Mouse (Mus musculus) lung, adult 18-20 months (tissue): ENCODE measurements at regions not wholly inside any gene's neighbourhood (a gene's known extent, or its start where the extent isn't known, plus 50 kb on each side); places are given as distances from the start of the nearest gene placed in this dataset.

Experiments used
- DNase-seq, 2 experiments: peaks; one replicate each; pipeline ENCODE4 v3.0.0; 2022; ENCODE audit warnings: mixed read lengths in 2 of 2

DNA sequence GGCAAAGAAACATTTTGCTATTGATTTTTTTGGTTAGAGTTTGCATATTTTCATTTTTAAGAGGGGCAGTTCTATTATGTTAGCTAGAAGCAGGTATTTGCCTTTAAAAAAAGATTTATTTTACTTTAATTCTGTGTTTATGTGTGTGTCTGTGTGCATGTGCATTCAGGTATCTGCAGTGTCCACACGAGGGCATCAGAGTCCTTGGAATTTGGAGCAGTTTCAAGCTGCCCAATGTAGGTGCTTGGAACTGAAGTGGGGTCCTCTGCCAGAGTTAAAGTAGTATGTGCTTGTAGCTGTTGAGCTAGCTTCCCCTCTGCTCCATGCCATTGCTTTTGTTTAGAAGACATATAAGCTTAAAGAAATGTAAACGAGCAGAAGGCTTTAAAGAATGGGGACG lies 89.1 kb downstream of the 9330182O14Rik start:
- DNase-seq, result no peak

DNA sequence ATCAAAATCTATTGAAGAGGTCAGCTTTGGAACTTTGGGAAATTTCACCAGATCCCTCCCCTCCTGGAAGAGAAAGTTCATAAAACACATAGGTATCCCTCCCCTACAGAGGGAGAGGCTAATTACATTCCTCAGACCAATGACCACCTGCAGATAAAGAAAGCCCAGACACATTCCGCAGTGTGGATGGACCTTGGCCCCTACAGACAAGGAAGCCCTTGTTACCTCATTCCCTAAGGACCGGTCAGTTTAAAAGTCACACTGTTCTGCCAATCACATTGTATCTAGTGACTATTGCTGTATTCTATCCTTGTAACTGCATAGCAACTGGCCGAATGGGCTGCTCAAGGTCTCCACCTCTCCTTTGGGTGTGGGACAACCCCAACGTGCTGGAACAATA lies 107.6 kb downstream of the 9330182O14Rik start:
- DNase-seq, result no peak

GRCm38 (mm10) chr15:40248966-40249365 lies 114.8 kb downstream of the 9330182O14Rik start:
- DNase-seq, result no peak

DNA sequence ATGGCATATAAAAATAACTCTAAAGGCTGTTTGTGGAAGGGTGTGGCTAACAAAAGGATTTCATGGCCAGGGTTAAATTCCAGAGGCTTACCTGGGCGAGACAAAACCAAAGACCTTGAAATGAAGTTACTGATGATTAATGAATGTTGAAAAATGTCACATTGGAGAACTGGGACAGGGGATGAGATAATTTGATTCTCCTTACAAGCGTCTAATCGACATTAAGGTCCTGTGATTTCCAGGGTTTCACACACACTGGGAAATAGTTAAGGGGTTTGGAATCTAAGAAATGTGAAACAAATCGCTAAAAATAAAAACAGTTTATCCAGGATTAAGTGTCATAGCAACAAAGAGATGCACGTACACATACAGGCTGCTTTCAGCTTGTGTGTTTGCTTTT lies 125.3 kb downstream of the 9330182O14Rik start:
- DNase-seq, result no peak

GRCm38 (mm10) chr15:40279021-40279420 lies 144.9 kb downstream of the 9330182O14Rik start:
- no peak for DNase-seq

DNA sequence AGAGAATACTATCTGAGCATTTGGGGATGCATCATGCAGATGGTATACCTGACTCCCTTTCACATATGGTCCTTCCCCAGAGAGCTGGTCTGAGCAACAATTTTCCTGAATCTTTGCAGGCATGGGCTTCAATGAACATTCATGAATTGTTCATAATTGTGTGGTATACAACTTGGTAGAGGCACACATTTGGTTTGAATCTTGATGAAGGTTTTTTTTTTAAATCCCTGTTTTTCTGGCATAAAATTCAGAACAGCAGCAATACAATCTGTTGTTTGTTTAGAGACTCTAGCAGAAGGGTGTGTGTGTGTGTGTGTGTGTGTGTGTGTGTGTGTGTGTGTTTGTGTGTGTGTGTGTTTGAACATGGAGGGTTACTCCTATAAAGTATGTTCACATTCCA lies 146.4 kb downstream of the 9330182O14Rik start:
- DNase-seq, result no peak

- DNase-seq, result no peak
Measured at GRCm38 (mm10) chr15:40281078-40281720, 147.0 kb downstream of the 9330182O14Rik start.

DNA sequence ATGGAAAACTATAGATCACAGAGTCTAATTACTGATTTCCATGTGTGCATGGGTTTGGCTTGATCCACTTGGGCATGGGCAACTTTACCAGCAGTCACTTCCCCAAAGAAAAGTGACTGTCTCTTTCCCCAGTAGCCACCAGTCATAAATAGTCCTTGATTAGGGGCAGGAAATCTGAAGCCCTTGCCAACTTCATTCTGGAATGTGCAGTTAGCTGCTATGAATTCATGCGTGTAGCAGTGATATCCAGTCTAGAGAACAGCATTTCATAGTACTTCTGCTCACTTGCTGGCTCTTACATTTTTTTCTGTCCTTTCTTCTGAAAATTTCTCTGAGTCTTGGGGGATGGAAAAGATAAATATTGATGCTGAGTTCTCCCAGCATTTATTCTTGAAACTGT lies 157.4 kb downstream of the 9330182O14Rik start:
- DNase-seq, result no peak

GRCm38 (mm10) chr15:40312226-40312625 lies 178.1 kb downstream of the 9330182O14Rik start:
- DNase-seq, result no peak

GRCm38 (mm10) chr15:40339746-40340145 lies 205.6 kb downstream of the 9330182O14Rik start:
- DNase-seq, result no peak

- no peak for DNase-seq
Measured at GRCm38 (mm10) chr15:40340269-40340668, 206.1 kb downstream of the 9330182O14Rik start.

DNA sequence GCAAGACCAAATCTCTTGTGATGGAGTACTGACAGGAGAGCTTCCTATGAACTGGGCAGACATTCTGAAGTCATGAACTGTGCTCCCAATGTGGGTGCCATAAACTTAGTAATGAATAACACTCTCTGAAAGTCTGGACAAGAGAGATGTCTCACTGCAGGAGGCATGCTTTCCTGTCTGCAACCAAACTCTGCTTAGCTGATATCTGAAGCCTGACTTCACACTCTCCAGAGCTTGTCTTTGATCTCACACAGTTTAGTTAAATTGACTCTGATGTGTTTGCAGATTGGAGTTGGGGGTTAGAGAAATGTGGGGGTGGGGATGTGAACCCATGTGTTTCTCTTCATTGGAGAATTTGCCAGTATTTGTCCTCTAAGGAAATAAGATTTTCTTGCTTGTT lies 217.3 kb downstream of the 9330182O14Rik start:
- DNase-seq, result no peak

GRCm38 (mm10) chr15:40354802-40355487 lies 220.8 kb downstream of the 9330182O14Rik start:
- DNase-seq, result no peak

DNA sequence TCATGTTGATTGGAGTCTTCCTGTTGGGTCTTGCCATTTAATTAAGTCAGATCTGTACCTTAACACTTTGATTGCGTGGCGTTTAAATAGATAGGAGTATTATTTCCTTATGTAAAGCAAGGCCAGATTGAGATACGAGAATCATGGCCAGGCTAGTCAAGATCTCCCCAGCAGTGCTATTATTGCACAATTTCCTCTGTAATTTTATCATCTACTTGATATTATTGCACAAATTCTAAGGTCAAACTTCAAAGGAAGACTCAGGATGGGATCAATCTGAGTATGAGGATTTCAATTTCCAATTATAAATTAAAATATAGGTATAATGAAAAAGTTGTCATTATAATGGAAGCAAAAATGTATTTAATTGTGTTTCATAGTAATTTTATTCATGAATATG lies 221.9 kb downstream of the 9330182O14Rik start:
- DNase-seq, result no peak

DNA sequence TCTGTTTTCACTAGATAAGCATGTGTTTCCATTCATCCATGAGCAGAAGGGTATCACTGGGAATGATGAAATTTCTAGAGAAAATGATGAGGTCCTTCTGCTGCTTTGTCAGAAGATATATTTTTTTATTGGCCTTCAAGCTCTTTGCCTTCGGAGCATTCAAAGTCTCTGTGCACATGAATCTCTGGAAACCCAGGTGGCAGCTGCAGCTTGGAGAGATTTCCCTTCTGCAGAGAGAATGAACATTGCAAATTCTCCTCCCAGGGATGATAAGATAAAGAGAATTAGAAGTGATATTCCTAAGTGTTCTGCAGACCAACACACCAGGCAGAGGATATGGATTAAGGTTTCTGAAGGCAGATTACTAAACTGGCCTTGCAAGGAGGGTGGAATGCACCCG lies 224.2 kb downstream of the 9330182O14Rik start:
- DNase-seq, result no peak

DNA sequence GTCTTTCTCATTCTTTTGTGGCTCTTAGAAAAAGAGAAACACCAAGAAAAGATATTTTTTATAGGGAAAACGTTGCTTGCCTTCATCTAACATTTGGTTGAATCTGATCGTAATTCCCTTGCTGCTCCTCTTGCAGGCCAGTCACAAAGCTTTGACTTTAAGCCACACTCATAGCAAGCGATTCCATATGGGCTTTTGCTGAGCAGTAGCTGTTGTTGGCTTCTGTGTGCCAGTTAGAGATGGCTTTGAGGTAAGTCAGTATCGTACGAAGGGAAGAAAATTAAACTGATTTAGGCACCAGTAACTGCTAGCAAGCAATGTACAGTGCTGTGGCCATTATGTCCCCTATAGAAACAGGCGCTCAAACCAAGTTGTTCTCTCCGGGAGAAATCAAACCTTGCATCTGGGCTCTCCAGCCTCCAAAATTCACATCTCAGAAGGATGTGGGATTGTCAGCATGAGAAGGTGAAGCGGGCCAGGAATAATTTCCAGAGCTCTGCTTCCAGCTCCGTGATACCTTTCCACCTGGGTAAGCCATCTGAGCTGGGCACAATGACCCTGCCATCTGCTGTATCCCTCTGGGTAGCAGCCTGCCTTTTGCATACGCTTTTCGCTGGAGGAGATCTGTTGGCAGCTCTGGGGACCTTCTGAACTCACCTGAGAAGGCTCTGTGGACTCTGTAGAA lies 227.8 kb downstream of the 9330182O14Rik start:
- DNase-seq, result no peak

DNA sequence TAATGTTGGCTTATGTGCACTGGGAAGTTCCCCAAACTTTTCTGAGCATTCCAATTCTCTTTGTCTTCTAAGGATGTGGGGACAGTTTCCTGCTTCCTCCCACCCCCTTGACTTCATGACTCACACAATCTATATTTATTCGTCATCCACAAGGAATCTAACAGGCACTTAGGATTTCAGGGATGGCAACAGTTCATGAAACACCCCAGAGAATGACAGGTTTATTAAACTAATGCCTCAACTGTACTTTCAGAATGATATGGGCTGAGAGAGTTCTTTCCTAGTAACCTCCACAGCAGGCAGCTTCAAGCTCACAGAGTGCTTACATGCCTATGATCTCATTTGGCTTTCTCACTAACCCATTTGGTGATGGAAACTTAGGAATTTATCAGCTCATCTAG lies 230.1 kb downstream of the 9330182O14Rik start:
- DNase-seq, result no peak

GRCm38 (mm10) chr15:40365613-40366012 lies 231.4 kb downstream of the 9330182O14Rik start:
- no peak for DNase-seq

GRCm38 (mm10) chr15:40367026-40367425 lies 232.9 kb downstream of the 9330182O14Rik start:
- DNase-seq, result no peak

GRCm38 (mm10) chr15:40368746-40369145 lies 234.6 kb downstream of the 9330182O14Rik start:
- no peak for DNase-seq

- DNase-seq, result no peak
Measured at GRCm38 (mm10) chr15:40371486-40371885, 237.3 kb downstream of the 9330182O14Rik start.

DNA sequence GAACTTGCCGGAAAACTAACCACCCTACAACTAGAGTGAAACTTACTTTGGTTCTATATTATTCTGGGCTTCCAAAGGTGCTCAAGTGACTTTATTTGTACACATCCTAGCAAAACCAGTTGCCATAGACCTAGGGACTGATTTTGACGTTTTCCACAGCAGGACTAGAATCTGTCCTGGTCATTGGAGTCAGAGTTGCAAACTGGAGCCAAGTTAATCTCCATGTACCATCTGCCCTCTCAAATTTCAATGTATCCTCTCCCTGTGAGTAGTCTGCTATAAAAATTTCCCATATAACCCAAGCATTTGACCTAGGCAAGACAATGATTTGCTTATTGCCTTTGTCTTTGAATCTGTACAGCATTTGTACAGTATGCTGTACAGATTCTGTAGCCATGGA lies 252.4 kb downstream of the 9330182O14Rik start:
- DNase-seq, result no peak

DNA sequence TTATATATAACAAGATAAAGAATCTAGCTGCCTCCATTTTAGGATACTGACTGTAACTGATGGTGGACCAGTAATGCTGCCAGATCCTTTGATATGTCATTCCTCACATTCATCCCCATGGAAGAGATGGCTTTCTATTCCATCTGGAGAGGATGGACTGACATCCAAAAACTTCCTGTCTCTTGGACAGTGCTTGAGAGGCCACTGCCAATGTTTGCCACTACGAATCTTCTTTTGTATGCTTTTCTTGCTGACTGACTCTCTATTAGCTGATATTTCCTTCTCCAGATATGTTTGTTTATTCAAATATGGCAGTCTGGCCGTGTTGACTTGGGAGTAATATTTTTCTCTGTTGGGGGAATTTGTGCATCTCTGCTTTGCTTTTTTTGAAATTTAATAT lies 253.6 kb downstream of the 9330182O14Rik start:
- no peak for DNase-seq

GRCm38 (mm10) chr15:40388806-40389205 lies 254.6 kb downstream of the 9330182O14Rik start:
- no peak for DNase-seq
